Mouse (Mus musculus): ENCODE data around the gene Prickle3.

DNA sequence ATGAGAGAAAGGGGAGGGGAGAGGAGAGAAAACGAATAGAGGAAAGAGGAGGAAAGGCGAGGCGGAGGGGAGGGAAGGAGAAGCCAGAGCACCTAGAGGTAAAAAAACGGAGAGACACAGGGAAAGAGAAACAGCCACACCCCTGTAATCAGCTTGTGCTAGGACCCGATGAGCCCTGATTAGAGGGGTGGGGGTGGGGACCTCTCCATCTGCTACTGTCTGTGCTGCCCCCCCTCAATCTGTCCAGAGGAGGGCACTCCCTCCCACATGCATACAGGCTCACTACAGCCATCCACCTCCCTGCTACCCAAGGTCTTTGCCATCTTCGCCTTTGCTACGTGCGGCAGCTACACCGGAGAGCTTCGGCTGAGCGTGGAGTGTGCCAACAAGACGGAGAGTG is 16.3 kb upstream of the Prickle3 start:
- TF ChIP-seq CTCF (IDR thresholded peaks at IDR 0.05; ENCODE audit: extremely low read depth, insufficient read depth, insufficient read length, insufficient replicate concordance) = no peak
- no peak for TF ChIP-seq POLR2A (IDR thresholded peaks at IDR 0.05; ENCODE audit: low read depth, low read length)

Data from spleen, adult 2 months (tissue).